Mouse (Mus musculus) forebrain, embryonic 12.5 days (tissue): Measurements from ENCODE around the gene Cecr2. TPM values are rescaled to one million over a fixed set of nuclear protein-coding genes. Genes with fewer than 3 reads are reported as not detected.

ENCODE experiments used
- ATAC-seq: fragments of 200-750 bp; cut with Nextera tagmentation; 2 replicates; pipeline ENCODE4 v1.8.0; 2017; ENCODE audit warnings: moderate TSS enrichment; ENCODE audit not compliant: low FRiP score
- H3K27ac ChIP-seq: fragments of 300-500 bp; sonication (generic); 2 replicates; pipeline ENCODE4 v1.5.1; 2016; ENCODE audit warnings: mild to moderate bottlenecking
- H3K27me3 ChIP-seq: fragments of 300-500 bp; sonication (generic); 2 replicates; pipeline ENCODE4 v1.6.1; 2016; ENCODE audit warnings: mild to moderate bottlenecking
- H3K36me3 ChIP-seq: fragments of 300-500 bp; sonication (generic); replicated peaks from 2 replicates; pipeline ENCODE4 v1.6.1; 2016; ENCODE audit warnings: mild to moderate bottlenecking
- H3K4me1 ChIP-seq: fragments of 300-500 bp; sonication (generic); 2 replicates; pipeline ENCODE4 v1.6.1; 2016
- H3K4me2 ChIP-seq: fragments of 300-500 bp; sonication (generic); 2 replicates; pipeline ENCODE4 v1.6.1; 2016; ENCODE audit warnings: mild to moderate bottlenecking, moderate library complexity
- H3K4me3 ChIP-seq: fragments of 300-500 bp; sonication (generic); replicated peaks from 2 replicates; pipeline ENCODE4 v1.5.1; 2016; ENCODE audit warnings: mild to moderate bottlenecking
- H3K9ac ChIP-seq: fragments of 300-500 bp; sonication (generic); 2 replicates; pipeline ENCODE4 v1.6.1; 2016; ENCODE audit warnings: mild to moderate bottlenecking
- H3K9me3 ChIP-seq: fragments of 300-500 bp; sonication (generic); 2 replicates; pipeline ENCODE4 v1.6.1; 2016
- WGBS: fragments of 180-500 bp; shearing (Covaris S2); methylation state at CpG from one replicate; pipeline ENCODE4 v1.1.7; 2016; 5-methylcytosine and 5-hydroxymethylcytosine counted together
- polyA plus RNA-seq: library from polyadenylated mRNA; unstranded; fragments of >200 nt; fragmentation: Nextera tagmentation; extraction: Ambion mirVana; gene quantifications from 2 replicates; pipeline ENCODE4 v1.2.1, GENCODE M21; 2016

Cecr2 gene
- 12.7 and 13.6 TPM in 2 replicates for polyA plus RNA-seq

- peak within 1 kb of the TSS; percentile 93 for H3K9ac ChIP-seq
- H3K9me3 ChIP-seq: no peaks in the 10 kb centered on the region
- WGBS: under 1% methylated on average over 105 of the region's 127 CpGs
- peaks cover 14% of the 10 kb centered on the region for H3K4me1 ChIP-seq
- H3K4me3 ChIP-seq: peak within 1 kb of the TSS; percentile 91
- H3K27ac ChIP-seq: peak within 1 kb of the TSS; percentile 99
- ATAC-seq: peak; percentile 90
- H3K36me3 ChIP-seq: no peaks in the 10 kb centered on the region
- peaks cover 5% of the 10 kb centered on the region; the same call in 1 of the 2 replicates for H3K27me3 ChIP-seq
- H3K4me2 ChIP-seq: peak within 1 kb of the TSS; percentile 75
These were observed at the start of gene Cecr2 for GRCm38 (mm10) chr6:120665816-120666760. Gene Cecr2, plus strand, starts transcription at chr6:120666369.

- H3K36me3 ChIP-seq: no peaks in the 10 kb centered on the region
- H3K27me3 ChIP-seq: peaks cover 3% of the 10 kb centered on the region; the same call in 1 of the 2 replicates
- no peaks in the 10 kb centered on the region for H3K9me3 ChIP-seq
- H3K4me3 ChIP-seq: no peak overlapping the region
- ATAC-seq: no peak
- no peak overlapping the region for H3K9ac ChIP-seq
- no peak overlapping the region for H3K4me2 ChIP-seq
- no peak overlapping the region for H3K27ac ChIP-seq
- H3K4me1 ChIP-seq: no peaks in the 10 kb centered on the region
- WGBS: 80% methylated on average over 5 of the region's 5 CpGs
These were observed 48.6 kb upstream of the Cecr2 start for GRCm38 (mm10) chr6:120617586-120617985.

- Histone ChIP-seq H3K27me3 (peaks cover 3% of the 10 kb centered on the region; the same call in 1 of the 2 replicates), H3K9ac (no peak overlapping the region), H3K9me3 (no peaks in the 10 kb centered on the region), H3K4me3 (no peak overlapping the region), H3K27ac (no peak overlapping the region), H3K36me3 (no peaks in the 10 kb centered on the region), H3K4me1 (no peaks in the 10 kb centered on the region), H3K4me2 (no peak overlapping the region)
- ATAC-seq: no peak
- WGBS: 68% methylated on average over 4 of the region's 4 CpGs
These were observed 47.4 kb upstream of the Cecr2 start for GRCm38 (mm10) chr6:120618518-120619402.

GRCm38 (mm10) chr6:120620193-120620592 is 46.0 kb upstream of the Cecr2 start:
- no peak overlapping the region for H3K4me3 ChIP-seq
- no peak overlapping the region for H3K9ac ChIP-seq
- H3K9me3 ChIP-seq: no peaks in the 10 kb centered on the region
- ATAC-seq: no peak
- H3K4me1 ChIP-seq: no peaks in the 10 kb centered on the region
- no peak overlapping the region for H3K27ac ChIP-seq
- H3K36me3 ChIP-seq: no peaks in the 10 kb centered on the region
- H3K4me2 ChIP-seq: no peak overlapping the region
- 83% methylated on average over 3 of the region's 3 CpGs for WGBS
- peaks cover 3% of the 10 kb centered on the region; the same call in 1 of the 2 replicates for H3K27me3 ChIP-seq

GRCm38 (mm10) chr6:120625081-120625480 is 41.1 kb upstream of the Cecr2 start:
- no peaks in the 10 kb centered on the region; the same call in 1 of the 2 replicates for H3K4me1 ChIP-seq
- H3K27me3 ChIP-seq: peaks cover 3% of the 10 kb centered on the region; the same call in 1 of the 2 replicates
- no peak overlapping the region for H3K4me3 ChIP-seq
- H3K36me3 ChIP-seq: no peaks in the 10 kb centered on the region
- no peak overlapping the region for H3K9ac ChIP-seq
- H3K9me3 ChIP-seq: no peaks in the 10 kb centered on the region
- no peak for ATAC-seq
- no peak overlapping the region for H3K27ac ChIP-seq
- H3K4me2 ChIP-seq: no peak overlapping the region
- 71% methylated on average over 8 of the region's 8 CpGs for WGBS

- ATAC-seq: no peak
- H3K4me2 ChIP-seq: no peak overlapping the region
These were observed 39.1 kb upstream of the Cecr2 start for GRCm38 (mm10) chr6:120627096-120627495.

GRCm38 (mm10) chr6:120628963-120629362 is 37.2 kb upstream of the Cecr2 start:
- no peak overlapping the region for H3K9ac ChIP-seq
- H3K9me3 ChIP-seq: no peaks in the 10 kb centered on the region
- no peaks in the 10 kb centered on the region for H3K27me3 ChIP-seq
- no peak overlapping the region for H3K4me3 ChIP-seq
- H3K27ac ChIP-seq: no peak overlapping the region
- no peak overlapping the region for H3K4me2 ChIP-seq
- no peaks in the 10 kb centered on the region for H3K36me3 ChIP-seq
- 84% methylated on average over 2 of the region's 2 CpGs for WGBS
- no peaks in the 10 kb centered on the region; the same call in 1 of the 2 replicates for H3K4me1 ChIP-seq
- no peak for ATAC-seq

More at GRCm38 (mm10) chr6:120627096-120627495, 39.1 kb upstream of the Cecr2 start:
- no peak overlapping the region for H3K27ac ChIP-seq
- no peaks in the 10 kb centered on the region for H3K36me3 ChIP-seq
- no peaks in the 10 kb centered on the region; the same call in 1 of the 2 replicates for H3K4me1 ChIP-seq
- no peaks in the 10 kb centered on the region for H3K9me3 ChIP-seq
- no peak overlapping the region for H3K4me3 ChIP-seq
- WGBS: 60% methylated on average over 2 of the region's 2 CpGs
- no peaks in the 10 kb centered on the region for H3K27me3 ChIP-seq
- H3K9ac ChIP-seq: no peak overlapping the region

GRCm38 (mm10) chr6:120635391-120636028 is 30.7 kb upstream of the Cecr2 start:
- Histone ChIP-seq H3K27ac (no peak overlapping the region), H3K36me3 (no peaks in the 10 kb centered on the region), H3K9ac (no peak overlapping the region), H3K9me3 (no peaks in the 10 kb centered on the region), H3K4me3 (no peak overlapping the region), H3K27me3 (no peaks in the 10 kb centered on the region), H3K4me1 (no peaks in the 10 kb centered on the region), H3K4me2 (no peak overlapping the region)
- WGBS: 89% methylated on average over 8 of the region's 8 CpGs
- no peak for ATAC-seq

- no peak for ATAC-seq
- H3K4me3 ChIP-seq: no peak overlapping the region
- H3K9ac ChIP-seq: no peak overlapping the region
- H3K4me2 ChIP-seq: no peak overlapping the region
- no peak overlapping the region for H3K27ac ChIP-seq
- H3K36me3 ChIP-seq: no peaks in the 10 kb centered on the region
- H3K27me3 ChIP-seq: no peaks in the 10 kb centered on the region
- WGBS: 34% methylated on average over 4 of the region's 4 CpGs
- H3K4me1 ChIP-seq: peaks cover 5% of the 10 kb centered on the region; the same call in 1 of the 2 replicates
- no peaks in the 10 kb centered on the region for H3K9me3 ChIP-seq
These were observed 26.6 kb upstream of the Cecr2 start for GRCm38 (mm10) chr6:120639547-120639946.

GRCm38 (mm10) chr6:120641866-120642378 is 24.2 kb upstream of the Cecr2 start:
- WGBS: 92% methylated on average over 11 of the region's 11 CpGs
- Histone ChIP-seq H3K27ac (no peak overlapping the region), H3K4me1 (peaks cover 7% of the 10 kb centered on the region; the same call in 1 of the 2 replicates), H3K4me3 (no peak overlapping the region), H3K27me3 (no peaks in the 10 kb centered on the region), H3K36me3 (no peaks in the 10 kb centered on the region), H3K9me3 (no peaks in the 10 kb centered on the region), H3K4me2 (no peak overlapping the region), H3K9ac (no peak overlapping the region)
- no peak for ATAC-seq

- peaks cover 7% of the 10 kb centered on the region; the same call in 1 of the 2 replicates for H3K4me1 ChIP-seq
- no peaks in the 10 kb centered on the region for H3K36me3 ChIP-seq
- H3K27me3 ChIP-seq: 0 out of 2 replicates have a peak, but pooled peaks cover 3% of the 10 kb centered on the region
- H3K9me3 ChIP-seq: no peaks in the 10 kb centered on the region
- H3K4me2 ChIP-seq: no peak overlapping the region
- no peak overlapping the region for H3K9ac ChIP-seq
- no peak for ATAC-seq
- no peak overlapping the region for H3K27ac ChIP-seq
- no peak overlapping the region for H3K4me3 ChIP-seq
- WGBS: 61% methylated on average over 7 of the region's 7 CpGs
These were observed 22.4 kb upstream of the Cecr2 start for GRCm38 (mm10) chr6:120643776-120644175.
